Mouse (Mus musculus): ENCODE measurements at regions not wholly inside any gene's neighbourhood (a gene's known extent, or its start where the extent isn't known, plus 50 kb on each side); places are given as distances from the start of the nearest gene placed in this dataset.

DNA sequence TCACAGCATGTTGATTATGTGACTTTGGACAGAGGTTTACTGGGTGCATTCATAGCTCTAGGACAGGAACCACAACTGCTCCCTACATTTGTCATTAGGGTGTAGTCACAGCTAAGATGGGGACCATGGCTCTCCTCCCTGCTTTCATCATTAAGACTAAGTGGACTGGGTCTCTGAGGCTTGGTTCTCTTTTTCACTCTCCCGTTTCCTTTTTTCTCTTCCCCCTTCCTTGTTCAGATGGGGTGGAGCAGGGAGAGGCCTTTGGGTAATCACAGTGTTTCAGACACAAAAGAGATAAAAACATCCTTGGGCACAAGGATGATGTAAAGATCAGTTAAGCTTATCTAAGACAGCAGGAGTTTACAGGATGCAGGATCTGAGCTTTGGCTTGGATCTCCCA is 144.8 kb downstream of the Efnb2 start:
- no peaks in the 10 kb centered on the region for H3K27me3 ChIP-seq (ENCODE audit: control insufficient read depth, insufficient read depth, insufficient read length)

DNA sequence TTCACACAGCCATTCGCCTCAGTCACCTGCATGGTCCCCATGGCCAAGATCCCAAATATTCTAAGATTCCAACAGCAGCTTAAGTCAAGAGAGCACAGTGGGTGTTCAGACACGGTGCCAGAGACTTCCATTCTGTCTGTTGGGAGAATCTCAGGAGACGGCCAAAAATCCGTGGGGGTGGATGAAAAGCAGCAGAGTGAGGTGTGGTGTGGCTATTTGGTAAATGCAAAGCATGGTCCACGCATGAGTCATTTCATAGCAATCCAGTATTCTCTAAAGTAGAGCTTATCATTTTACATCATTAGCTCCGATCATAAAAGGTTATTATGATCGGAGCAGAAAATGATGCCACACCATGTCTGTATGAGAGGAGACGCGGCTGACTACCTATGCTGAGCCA is 161.1 kb downstream of the Efnb2 start:
- no peaks in the 10 kb centered on the region for H3K79me2 ChIP-seq (ENCODE audit: control insufficient read depth, insufficient read depth)
- TF ChIP-seq MYOG (IDR thresholded peaks at IDR 0.05; ENCODE audit: control insufficient read depth, extremely low read depth, insufficient read length) (no peak), MAX (IDR thresholded peaks at IDR 0.05) (no peak), CTCF (IDR thresholded peaks at IDR 0.05; ENCODE audit: control insufficient read depth, insufficient read depth, insufficient read length) (no peak), MYOD1 (IDR thresholded peaks at IDR 0.05; ENCODE audit: control insufficient read depth, insufficient read length, low read depth) (no peak), USF1 (IDR thresholded peaks at IDR 0.05; ENCODE audit: low read depth) (no peak), CEBPB (IDR thresholded peaks at IDR 0.05; ENCODE audit: low read depth) (no peak), FOSL1 (IDR thresholded peaks at IDR 0.05; ENCODE audit: insufficient read depth, low read length, poor library complexity, severe bottlenecking) (no peak)
- no peak overlapping the region for H3ac ChIP-seq (ENCODE audit: control insufficient read depth, insufficient read length, low read depth)
- no peaks in the 10 kb centered on the region for H3K27me3 ChIP-seq (ENCODE audit: control insufficient read depth, insufficient read depth, insufficient read length)
- H3K36me3 ChIP-seq (ENCODE audit: control insufficient read depth, insufficient read depth) = no peaks in the 10 kb centered on the region
- H3K4me3 ChIP-seq (ENCODE audit: insufficient read depth, poor library complexity, severe bottlenecking) = no peak overlapping the region
- no peaks in the 10 kb centered on the region for H3K79me3 ChIP-seq (ENCODE audit: low read depth)

More for the DNA sequence above, 144.8 kb downstream of the Efnb2 start:
- Histone ChIP-seq H3K79me3 (ENCODE audit: low read depth) (no peaks in the 10 kb centered on the region), H3K4me3 (ENCODE audit: insufficient read depth, poor library complexity, severe bottlenecking) (no peak overlapping the region), H3K79me2 (ENCODE audit: control insufficient read depth, insufficient read depth) (no peaks in the 10 kb centered on the region), H3ac (ENCODE audit: control insufficient read depth, insufficient read length, low read depth) (no peak overlapping the region), H3K36me3 (ENCODE audit: control insufficient read depth, insufficient read depth) (no peaks in the 10 kb centered on the region)
- TF ChIP-seq MYOD1 (IDR thresholded peaks at IDR 0.05; ENCODE audit: control insufficient read depth, insufficient read length, low read depth) (no peak), CEBPB (IDR thresholded peaks at IDR 0.05; ENCODE audit: low read depth) (no peak), FOSL1 (IDR thresholded peaks at IDR 0.05; ENCODE audit: insufficient read depth, low read length, poor library complexity, severe bottlenecking) (no peak), CTCF (IDR thresholded peaks at IDR 0.05; ENCODE audit: control insufficient read depth, insufficient read depth, insufficient read length) (no peak), MYOG (IDR thresholded peaks at IDR 0.05; ENCODE audit: control insufficient read depth, extremely low read depth, insufficient read length) (no peak), MAX (IDR thresholded peaks at IDR 0.05) (no peak), USF1 (IDR thresholded peaks at IDR 0.05; ENCODE audit: low read depth) (no peak)

DNA sequence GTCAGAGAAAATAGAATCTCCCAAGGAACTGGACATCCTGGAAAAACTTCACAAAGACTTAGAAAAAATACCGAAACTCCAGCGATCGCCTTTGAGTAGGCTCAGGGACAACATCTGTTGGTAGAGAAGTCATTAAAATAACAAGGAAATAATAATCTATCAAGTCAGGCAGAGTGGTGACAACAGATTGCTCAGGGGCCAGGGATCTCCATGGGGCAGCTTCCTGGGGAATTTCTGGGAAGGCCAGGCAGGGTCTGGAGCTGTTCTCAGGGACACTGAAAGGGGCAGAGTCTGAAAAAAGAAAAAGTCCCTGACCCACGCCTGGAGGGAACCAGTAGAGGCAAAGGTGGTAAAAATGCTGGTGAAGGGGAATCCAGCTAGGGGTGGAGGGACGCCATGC is 162.3 kb downstream of the Efnb2 start:
- Histone ChIP-seq H3K4me3 (ENCODE audit: insufficient read depth, poor library complexity, severe bottlenecking) (no peak overlapping the region), H3K79me2 (ENCODE audit: control insufficient read depth, insufficient read depth) (no peaks in the 10 kb centered on the region), H3K36me3 (ENCODE audit: control insufficient read depth, insufficient read depth) (no peaks in the 10 kb centered on the region), H3K27me3 (ENCODE audit: control insufficient read depth, insufficient read depth, insufficient read length) (no peaks in the 10 kb centered on the region), H3K79me3 (ENCODE audit: low read depth) (no peaks in the 10 kb centered on the region), H3ac (ENCODE audit: control insufficient read depth, insufficient read length, low read depth) (no peak overlapping the region)
- no peak for TF ChIP-seq MYOG (IDR thresholded peaks at IDR 0.05; ENCODE audit: control insufficient read depth, extremely low read depth, insufficient read length)
- no peak for TF ChIP-seq CTCF (IDR thresholded peaks at IDR 0.05; ENCODE audit: control insufficient read depth, insufficient read depth, insufficient read length)
- no peak for TF ChIP-seq MYOD1 (IDR thresholded peaks at IDR 0.05; ENCODE audit: control insufficient read depth, insufficient read length, low read depth)
- TF ChIP-seq MAX (IDR thresholded peaks at IDR 0.05) = no peak
- TF ChIP-seq FOSL1 (IDR thresholded peaks at IDR 0.05; ENCODE audit: insufficient read depth, low read length, poor library complexity, severe bottlenecking) = no peak
- TF ChIP-seq CEBPB (IDR thresholded peaks at IDR 0.05; ENCODE audit: low read depth) = no peak
- TF ChIP-seq USF1 (IDR thresholded peaks at IDR 0.05; ENCODE audit: low read depth) = no peak

DNA sequence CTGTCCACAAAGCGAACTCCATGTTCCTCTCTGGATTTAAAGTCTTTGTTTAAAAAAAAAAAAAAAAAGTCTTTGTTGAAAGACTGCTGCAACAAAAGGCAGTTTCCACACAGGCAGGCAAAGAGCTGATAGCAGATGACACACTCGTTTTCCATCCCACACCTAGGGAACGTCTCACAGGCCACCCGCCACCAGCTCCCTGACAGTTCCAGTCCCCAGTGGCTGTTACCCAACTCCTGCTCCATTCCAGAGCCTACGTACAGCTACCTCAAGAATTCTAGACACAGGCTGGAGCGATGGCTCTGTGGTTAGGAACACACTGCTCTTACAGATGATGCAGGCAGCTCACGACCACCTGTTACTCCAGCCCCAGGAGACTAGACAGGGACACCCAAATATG is 165.6 kb downstream of the Efnb2 start:
- Histone ChIP-seq H3K4me3 (ENCODE audit: insufficient read depth, poor library complexity, severe bottlenecking) (no peak overlapping the region), H3K27me3 (ENCODE audit: control insufficient read depth, insufficient read depth, insufficient read length) (no peaks in the 10 kb centered on the region), H3K79me3 (ENCODE audit: low read depth) (no peaks in the 10 kb centered on the region), H3K36me3 (ENCODE audit: control insufficient read depth, insufficient read depth) (no peaks in the 10 kb centered on the region), H3ac (ENCODE audit: control insufficient read depth, insufficient read length, low read depth) (no peak overlapping the region), H3K79me2 (ENCODE audit: control insufficient read depth, insufficient read depth) (no peaks in the 10 kb centered on the region)
- TF ChIP-seq CTCF (IDR thresholded peaks at IDR 0.05; ENCODE audit: control insufficient read depth, insufficient read depth, insufficient read length) (no peak), FOSL1 (IDR thresholded peaks at IDR 0.05; ENCODE audit: insufficient read depth, low read length, poor library complexity, severe bottlenecking) (no peak), MYOD1 (IDR thresholded peaks at IDR 0.05; ENCODE audit: control insufficient read depth, insufficient read length, low read depth) (peak; percentile 30), CEBPB (IDR thresholded peaks at IDR 0.05; ENCODE audit: low read depth) (no peak), USF1 (IDR thresholded peaks at IDR 0.05; ENCODE audit: low read depth) (no peak), MAX (IDR thresholded peaks at IDR 0.05) (no peak), MYOG (IDR thresholded peaks at IDR 0.05; ENCODE audit: control insufficient read depth, extremely low read depth, insufficient read length) (no peak)

DNA sequence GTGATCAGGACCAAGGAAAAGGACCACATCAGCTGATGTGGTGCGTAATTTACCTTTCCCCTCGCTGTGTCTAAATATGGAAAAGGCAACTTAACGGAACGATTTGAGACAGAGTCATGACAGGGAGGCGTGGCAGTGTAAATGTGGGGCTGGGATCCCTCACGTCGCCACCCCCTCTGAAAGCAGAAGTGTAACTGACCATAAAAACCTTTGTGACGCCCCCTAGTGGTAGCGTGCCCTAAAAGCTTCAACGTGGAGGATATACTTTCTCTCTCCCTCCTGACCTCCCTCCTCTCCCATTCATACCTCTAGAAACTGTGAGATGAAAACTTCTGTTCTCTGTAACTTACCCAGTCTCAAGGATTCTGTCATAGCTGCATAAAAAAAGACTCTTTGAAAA is 166.8 kb downstream of the Efnb2 start:
- Histone ChIP-seq H3K27me3 (ENCODE audit: control insufficient read depth, insufficient read depth, insufficient read length) (no peaks in the 10 kb centered on the region), H3ac (ENCODE audit: control insufficient read depth, insufficient read length, low read depth) (no peak overlapping the region), H3K36me3 (ENCODE audit: control insufficient read depth, insufficient read depth) (no peaks in the 10 kb centered on the region), H3K79me3 (ENCODE audit: low read depth) (no peaks in the 10 kb centered on the region), H3K4me3 (ENCODE audit: insufficient read depth, poor library complexity, severe bottlenecking) (no peak overlapping the region), H3K79me2 (ENCODE audit: control insufficient read depth, insufficient read depth) (no peaks in the 10 kb centered on the region)
- TF ChIP-seq CTCF (IDR thresholded peaks at IDR 0.05; ENCODE audit: control insufficient read depth, insufficient read depth, insufficient read length) (no peak), FOSL1 (IDR thresholded peaks at IDR 0.05; ENCODE audit: insufficient read depth, low read length, poor library complexity, severe bottlenecking) (no peak), MYOG (IDR thresholded peaks at IDR 0.05; ENCODE audit: control insufficient read depth, extremely low read depth, insufficient read length) (no peak), MYOD1 (IDR thresholded peaks at IDR 0.05; ENCODE audit: control insufficient read depth, insufficient read length, low read depth) (no peak), USF1 (IDR thresholded peaks at IDR 0.05; ENCODE audit: low read depth) (no peak)

DNA sequence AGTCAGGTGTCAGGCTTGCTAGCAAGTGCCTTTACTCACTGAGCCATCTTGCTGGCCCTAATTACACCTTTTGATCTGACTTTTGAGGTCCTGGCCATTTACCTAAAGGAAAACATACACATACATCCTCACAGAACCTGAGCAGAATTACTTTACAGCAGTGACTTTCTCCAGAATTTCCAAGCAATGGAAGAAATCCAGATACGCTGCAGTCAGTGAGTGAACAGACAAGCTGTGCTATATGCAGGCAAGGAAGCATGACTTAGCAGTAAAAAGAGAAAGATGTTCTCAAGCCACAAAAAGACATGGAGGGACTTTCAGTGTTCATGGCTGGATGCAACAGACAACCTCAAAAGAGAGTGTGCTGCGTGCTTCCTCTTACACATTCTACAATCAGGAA is 169.1 kb downstream of the Efnb2 start:
- H3ac ChIP-seq (ENCODE audit: control insufficient read depth, insufficient read length, low read depth) = no peak overlapping the region

More for the DNA sequence above, 169.1 kb downstream of the Efnb2 start:
- H3K79me3 ChIP-seq (ENCODE audit: low read depth) = no peaks in the 10 kb centered on the region
- H3K4me3 ChIP-seq (ENCODE audit: insufficient read depth, poor library complexity, severe bottlenecking) = no peak overlapping the region
- no peaks in the 10 kb centered on the region for H3K36me3 ChIP-seq (ENCODE audit: control insufficient read depth, insufficient read depth)
- TF ChIP-seq CTCF (IDR thresholded peaks at IDR 0.05; ENCODE audit: control insufficient read depth, insufficient read depth, insufficient read length) (no peak), CEBPB (IDR thresholded peaks at IDR 0.05; ENCODE audit: low read depth) (no peak), MYOD1 (IDR thresholded peaks at IDR 0.05; ENCODE audit: control insufficient read depth, insufficient read length, low read depth) (no peak), MAX (IDR thresholded peaks at IDR 0.05) (no peak), USF1 (IDR thresholded peaks at IDR 0.05; ENCODE audit: low read depth) (no peak), MYOG (IDR thresholded peaks at IDR 0.05; ENCODE audit: control insufficient read depth, extremely low read depth, insufficient read length) (no peak), FOSL1 (IDR thresholded peaks at IDR 0.05; ENCODE audit: insufficient read depth, low read length, poor library complexity, severe bottlenecking) (no peak)
- no peaks in the 10 kb centered on the region for H3K27me3 ChIP-seq (ENCODE audit: control insufficient read depth, insufficient read depth, insufficient read length)
- no peaks in the 10 kb centered on the region for H3K79me2 ChIP-seq (ENCODE audit: control insufficient read depth, insufficient read depth)

All from C2C12 (cell line).